Mouse (Mus musculus): Measurements from ENCODE around the gene Slbp.

GRCm38 (mm10) chr5:33637606-33638350, 14.6 kb downstream of the Slbp start:
- TF ChIP-seq CTCF (IDR thresholded peaks at IDR 0.05; ENCODE audit: borderline replicate concordance, control insufficient read depth, extremely low read depth, insufficient read depth, low read length, poor library complexity) (no peak), POLR2A (IDR thresholded peaks at IDR 0.05; ENCODE audit: control insufficient read depth, extremely low read depth, insufficient read depth, low read length, poor library complexity) (no peak)
